Mouse (Mus musculus) inflammation-experienced regulatory T-cells, adult 6 months (primary cell): ENCODE measurements around the gene Mtmr11. TPM values are rescaled to one million over a fixed set of nuclear protein-coding genes. Genes with fewer than 3 reads are reported as not detected.

Experiments
- ATAC-seq: one replicate; pipeline ENCODE4 v1.8.0; 2017
- polyA plus RNA-seq, 3 experiments: library from polyadenylated mRNA; unstranded; fragments of 100-300 nt; shearing (Covaris generic); gene quantifications; one replicate each; pipeline ENCODE4 v1.2.1; 2017

The Mtmr11 gene
- polyA plus RNA-seq, result 1 to 10 TPM; 1.8 to 2.6 (median 2.0) TPM

GRCm38 (mm10) chr3:96161869-96162840, at the start of gene Mtmr11:
TSS of gene Mtmr11 (plus strand) at chr3:96162004.
- peak; percentile 36 for ATAC-seq

GRCm38 (mm10) chr3:96113251-96113650, 48.6 kb upstream of the Mtmr11 start:
- no peak for ATAC-seq

- ATAC-seq, result no peak
Measured at GRCm38 (mm10) chr3:96118142-96118541, 43.7 kb upstream of the Mtmr11 start.

GRCm38 (mm10) chr3:96118702-96119101, 43.1 kb upstream of the Mtmr11 start:
- ATAC-seq, result no peak

GRCm38 (mm10) chr3:96124235-96124634, 37.6 kb upstream of the Mtmr11 start:
- no peak for ATAC-seq

GRCm38 (mm10) chr3:96128128-96128527, 33.7 kb upstream of the Mtmr11 start:
- ATAC-seq, result no peak

- no peak for ATAC-seq
Measured at GRCm38 (mm10) chr3:96132478-96132877, 29.3 kb upstream of the Mtmr11 start.

GRCm38 (mm10) chr3:96133327-96133905, 28.4 kb upstream of the Mtmr11 start:
- ATAC-seq, result no peak

GRCm38 (mm10) chr3:96135011-96135410, 26.8 kb upstream of the Mtmr11 start:
- no peak for ATAC-seq

GRCm38 (mm10) chr3:96147950-96148349, 13.9 kb upstream of the Mtmr11 start:
- peak; percentile 68 for ATAC-seq

- ATAC-seq, result no peak
Measured at GRCm38 (mm10) chr3:96151836-96152235, 10.0 kb upstream of the Mtmr11 start.

- no peak for ATAC-seq
Measured at GRCm38 (mm10) chr3:96152611-96153010, 9.2 kb upstream of the Mtmr11 start.

- ATAC-seq, result no peak
Measured at GRCm38 (mm10) chr3:96155501-96155900, 6.3 kb upstream of the Mtmr11 start.

- ATAC-seq, result no peak
Measured at GRCm38 (mm10) chr3:96159820-96160219, 2.0 kb upstream of the Mtmr11 start.

GRCm38 (mm10) chr3:96160222-96160802, 1.5 kb upstream of the Mtmr11 start:
- peak; percentile 19 for ATAC-seq

GRCm38 (mm10) chr3:96160803-96161516, 844 bp upstream of the Mtmr11 start:
- ATAC-seq, result peak; percentile 51

GRCm38 (mm10) chr3:96163040-96163439, 1.2 kb downstream of the Mtmr11 start:
- no peak for ATAC-seq

- no peak for ATAC-seq
Measured at GRCm38 (mm10) chr3:96168466-96169158, 6.8 kb downstream of the Mtmr11 start.

GRCm38 (mm10) chr3:96170276-96170675, 8.5 kb downstream of the Mtmr11 start:
- ATAC-seq, result no peak

GRCm38 (mm10) chr3:96170976-96171545, 9.3 kb downstream of the Mtmr11 start:
- no peak for ATAC-seq

GRCm38 (mm10) chr3:96171583-96172196, 9.9 kb downstream of the Mtmr11 start:
- no peak for ATAC-seq
